Mouse (Mus musculus): ENCODE results near the gene Tmem56. TPM values are rescaled to one million over a fixed set of nuclear protein-coding genes. Genes with fewer than 3 reads are reported as not detected.
A peak's percentile ranks its signal among the peaks of the same experiment; 100 is the strongest.

Gene Tmem56
- 10 to 100 TPM; 27.8 to 41.1 (median 33.5) TPM for total RNA-seq (2022)

DNA sequence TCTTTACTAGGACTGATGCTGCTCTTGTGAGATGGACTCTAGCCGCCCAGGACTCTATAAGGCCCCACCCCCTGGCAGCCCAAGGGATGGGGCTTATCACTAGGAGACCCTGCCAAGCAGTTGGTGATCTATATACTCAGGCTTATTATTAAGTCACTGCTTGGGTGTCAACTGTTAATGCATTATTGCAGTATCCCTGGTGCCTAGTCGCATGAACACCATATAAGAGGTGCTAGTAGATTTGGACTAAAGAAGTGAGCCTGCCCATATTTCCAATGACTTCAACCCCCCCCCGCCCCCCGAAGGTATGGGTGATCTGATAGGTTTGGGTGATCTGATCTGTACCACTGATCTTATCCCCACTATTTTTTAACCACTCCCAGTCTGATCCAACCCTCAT is at the start of gene Tmem56:
Tmem56 (minus strand) TSS at position 101 of the 400 bp plus-strand sequence.
- DNase-seq (ENCODE audit: low spot score in 2 of 2), result no peak

DNA sequence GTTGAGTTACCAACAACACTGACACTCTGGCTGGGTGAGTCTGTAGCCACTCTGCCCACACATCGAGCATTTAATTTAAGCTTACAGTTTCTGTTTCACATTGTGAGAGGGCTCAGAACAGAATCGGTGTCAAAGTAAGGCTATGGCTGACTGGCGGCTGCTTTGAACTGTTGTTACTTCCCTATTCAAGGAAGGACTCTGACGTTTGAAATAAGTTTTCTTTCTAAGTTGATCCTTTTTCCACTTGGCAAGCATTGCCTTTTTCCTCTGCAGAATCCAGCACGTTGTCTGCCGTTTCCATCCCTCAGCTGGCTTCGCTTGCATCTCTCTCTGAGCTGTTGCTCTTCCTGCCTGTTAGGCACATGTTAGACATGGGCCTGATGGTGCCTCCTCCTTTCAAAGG is 47.3 kb upstream of the Tmem56 start:
- no peak for DNase-seq (ENCODE audit: low spot score in 2 of 2)

DNA sequence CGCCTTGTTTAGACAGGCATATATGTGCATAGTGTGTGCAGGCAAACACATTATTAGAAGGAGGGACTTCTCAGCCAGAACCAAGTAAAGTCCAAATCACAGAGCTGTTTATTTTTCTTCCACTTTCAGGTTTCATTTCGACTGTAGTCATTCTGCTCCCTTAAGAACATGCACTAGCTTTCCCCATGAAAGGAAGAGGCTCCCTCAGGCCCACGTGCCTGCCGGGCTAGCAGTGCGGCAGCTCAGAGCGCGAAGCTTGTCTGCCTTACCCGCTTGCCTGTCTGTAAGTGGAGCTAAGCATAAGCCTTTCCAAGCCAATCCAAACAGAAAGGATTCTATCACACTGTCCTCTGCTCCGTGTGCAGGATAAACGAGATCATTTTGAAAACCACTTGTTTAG is 46.7 kb upstream of the Tmem56 start:
- DNase-seq (ENCODE audit: low spot score in 2 of 2), result no peak

DNA sequence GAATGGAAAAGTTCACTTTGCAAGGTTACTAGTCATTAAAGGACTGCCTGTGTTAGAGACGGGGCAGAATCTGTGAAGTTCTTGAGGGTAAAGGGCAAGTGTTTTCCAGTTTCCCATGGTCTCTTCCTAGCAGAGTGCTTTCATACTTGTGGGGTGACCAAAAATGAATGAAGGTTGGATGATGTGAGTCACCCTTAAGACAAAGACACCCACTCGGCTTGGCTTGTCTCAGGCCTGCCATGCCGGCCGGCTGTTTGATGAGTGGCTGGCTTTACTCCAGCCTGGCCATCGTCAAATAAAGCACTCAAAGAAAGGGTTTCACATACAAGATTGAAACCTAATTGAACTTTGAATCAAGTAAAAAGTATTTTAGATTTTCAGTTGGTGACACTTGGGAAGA is 44.5 kb upstream of the Tmem56 start:
- no peak for DNase-seq (ENCODE audit: low spot score in 2 of 2)

DNA sequence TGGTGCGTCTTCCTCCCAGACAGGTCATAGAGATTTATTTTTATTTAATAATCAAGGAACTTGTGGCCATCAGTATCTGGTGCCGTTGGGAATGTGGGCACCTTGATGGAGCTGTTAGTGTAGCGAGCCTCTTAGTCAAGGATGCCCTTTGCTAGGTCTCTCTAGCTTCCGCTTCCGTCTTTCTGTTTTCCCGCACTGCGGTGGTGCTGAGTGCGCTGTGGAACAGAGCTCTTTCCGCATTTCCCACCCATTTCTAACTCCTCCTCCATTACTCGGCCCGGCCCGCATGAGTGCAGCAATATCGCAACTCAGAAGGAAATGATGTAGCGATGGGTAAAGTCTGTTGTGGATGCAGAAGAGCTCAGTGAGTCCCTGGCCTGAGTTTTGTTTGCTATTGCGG is 40.5 kb upstream of the Tmem56 start:
- no peak for DNase-seq (ENCODE audit: low spot score in 2 of 2)

DNA sequence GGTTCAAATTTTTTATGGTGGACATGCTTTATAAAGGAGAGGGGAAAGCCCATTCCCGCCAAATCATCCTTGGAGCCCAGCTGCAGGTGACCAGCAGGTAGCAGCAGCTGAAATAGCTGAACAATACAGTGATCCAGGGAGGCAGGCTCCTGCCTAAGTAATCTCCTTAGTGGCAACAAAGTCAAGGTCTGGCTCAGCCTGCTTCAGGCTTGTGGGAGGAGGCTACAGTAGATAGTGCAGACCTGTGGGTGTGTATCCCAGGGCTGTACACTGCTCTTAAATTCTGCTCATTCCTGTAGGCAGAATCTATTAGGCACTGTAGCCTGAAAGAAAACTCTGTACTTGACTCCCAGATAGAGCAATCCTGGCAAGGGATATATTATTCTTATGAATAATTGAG is 38.0 kb upstream of the Tmem56 start:
- no peak for DNase-seq (ENCODE audit: low spot score in 2 of 2)

DNA sequence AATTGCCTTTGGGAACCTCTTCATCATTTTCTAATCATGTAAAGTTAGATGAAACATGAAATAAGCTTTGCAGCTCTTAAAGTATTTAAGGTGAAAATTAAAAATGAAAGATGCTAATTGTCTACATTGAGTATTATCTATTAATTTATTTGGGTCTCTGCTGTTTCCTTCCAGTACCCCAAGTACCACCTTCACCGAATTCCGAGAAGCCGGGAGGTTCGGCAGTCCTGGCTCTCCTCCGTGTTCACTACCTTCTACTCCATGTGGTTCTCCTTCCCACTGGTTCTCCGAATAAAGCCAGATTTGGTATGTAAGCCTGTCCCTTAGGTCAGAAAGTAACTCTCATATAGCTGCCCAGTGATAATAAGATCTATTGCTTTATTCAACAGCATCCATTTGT is 37.0 kb upstream of the Tmem56 start:
- no peak for DNase-seq (ENCODE audit: low spot score in 2 of 2)

DNA sequence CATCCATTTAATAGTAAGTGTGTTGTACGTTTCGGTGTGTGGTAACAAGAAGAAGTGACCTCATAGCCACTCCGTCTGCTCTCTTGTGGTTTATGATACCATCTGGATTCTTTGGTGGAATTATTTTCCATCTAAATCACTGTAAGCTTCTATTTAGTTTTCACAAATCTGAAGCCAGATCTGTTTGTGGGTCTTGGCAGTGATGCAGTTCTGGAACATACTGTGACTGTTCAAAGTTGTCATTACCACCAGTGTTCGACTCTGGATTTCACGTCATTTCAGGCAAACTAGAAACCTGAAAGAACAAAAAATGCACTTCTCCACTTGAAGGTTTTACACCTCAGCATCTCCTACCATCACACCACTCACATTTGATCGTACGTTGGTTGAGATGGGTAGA is 32.6 kb upstream of the Tmem56 start:
- no peak for DNase-seq (ENCODE audit: low spot score in 2 of 2)

DNA sequence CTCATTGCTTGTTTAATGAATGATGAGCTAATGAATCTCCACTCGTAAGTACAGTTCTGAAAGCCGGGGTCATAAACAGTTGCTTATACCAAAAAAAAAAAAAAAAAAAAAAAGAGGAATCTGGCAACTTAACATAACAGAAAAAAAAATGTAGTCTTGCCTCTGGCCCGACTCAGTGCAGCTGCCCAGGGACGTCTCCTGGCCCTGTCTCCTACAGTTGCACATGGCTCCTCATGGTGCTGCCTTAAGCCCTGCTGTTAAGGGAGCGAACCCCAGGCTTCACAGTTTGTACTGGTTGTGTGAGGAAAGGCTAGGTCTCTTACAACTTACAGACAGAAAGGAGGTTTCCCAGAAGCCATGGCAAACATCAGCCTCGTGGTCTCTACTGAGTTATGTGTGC is 31.3 kb upstream of the Tmem56 start:
- DNase-seq (ENCODE audit: low spot score in 2 of 2), result no peak

DNA sequence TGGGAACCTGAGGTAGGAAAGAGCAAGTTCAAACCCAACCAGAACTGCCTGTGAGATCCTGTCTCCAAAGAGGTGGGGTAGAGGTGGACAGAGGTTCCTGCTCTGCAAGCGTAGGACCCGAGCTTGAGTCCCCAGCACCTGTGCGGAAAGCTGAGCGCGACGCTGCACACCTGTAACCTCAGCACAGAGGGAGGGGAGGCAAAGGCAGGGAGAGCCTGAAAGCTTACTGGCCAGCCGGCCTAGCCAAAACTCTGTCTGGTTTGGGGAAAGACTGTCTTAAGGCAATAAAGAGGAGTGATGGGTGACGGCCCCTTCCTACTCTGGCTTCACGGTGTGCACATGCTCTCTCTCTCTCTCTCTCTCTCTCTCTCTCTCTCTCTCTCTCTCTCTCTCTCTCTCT is 30.1 kb upstream of the Tmem56 start:
- no peak for DNase-seq (ENCODE audit: low spot score in 2 of 2)

DNA sequence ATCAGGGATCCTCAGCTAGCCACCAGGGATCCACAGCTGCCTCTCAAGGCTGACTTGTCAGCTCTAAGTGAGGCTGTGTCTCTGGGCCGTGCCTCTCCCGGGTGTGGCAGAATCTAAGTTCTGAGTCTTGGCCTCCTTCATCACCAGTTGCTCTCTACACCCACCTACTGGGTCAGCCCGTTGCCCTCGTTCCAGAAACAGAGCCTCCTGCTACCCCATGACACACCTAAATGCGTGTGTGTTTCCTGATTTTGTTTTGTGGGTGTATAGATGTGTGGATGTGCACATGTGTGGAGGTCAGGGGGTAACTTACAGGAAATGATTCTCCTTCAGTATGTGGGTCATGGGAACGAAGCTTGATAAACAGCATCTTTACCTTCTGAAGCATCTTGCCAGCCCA is 29.5 kb upstream of the Tmem56 start:
- DNase-seq (ENCODE audit: low spot score in 2 of 2), result no peak

DNA sequence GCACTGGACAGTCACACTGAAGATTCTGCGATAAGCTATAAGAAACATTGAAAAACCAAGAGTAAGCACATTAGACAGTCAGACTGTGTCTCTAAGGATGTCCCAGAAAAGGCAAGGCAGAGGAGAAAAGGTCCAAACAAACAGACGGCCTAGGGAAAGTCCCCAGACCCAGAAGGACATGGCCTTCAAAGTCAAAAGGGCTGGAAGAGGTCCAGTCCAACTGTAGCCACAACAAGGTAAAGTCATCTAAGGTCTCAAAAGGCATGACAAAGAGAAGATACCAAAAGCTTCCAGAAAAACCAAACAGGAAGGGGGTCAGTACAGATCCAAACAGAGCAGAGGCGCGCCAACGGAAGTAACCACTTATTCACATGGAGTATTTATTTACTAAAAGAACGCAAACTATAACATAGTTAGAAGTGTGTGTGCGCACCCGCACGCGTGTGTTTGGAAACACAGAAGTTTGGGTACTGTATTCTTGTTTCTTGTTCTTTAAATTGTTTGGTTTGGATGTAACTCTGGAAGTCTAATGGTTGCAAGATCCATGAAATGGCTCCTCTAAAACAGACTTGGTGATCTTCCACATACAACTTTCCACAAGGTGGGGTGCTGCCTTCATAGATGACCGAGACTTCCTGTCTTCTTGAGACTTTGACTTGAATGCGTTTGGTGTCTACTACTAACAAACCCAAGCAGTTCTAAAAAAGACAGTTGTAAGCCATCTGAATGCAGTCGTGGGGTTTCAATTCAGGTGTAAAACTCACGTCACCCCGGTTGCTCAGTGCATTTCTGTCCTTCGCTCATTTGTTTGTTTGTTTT is 27.2 kb upstream of the Tmem56 start:
- no peak for DNase-seq (ENCODE audit: low spot score in 2 of 2)

DNA sequence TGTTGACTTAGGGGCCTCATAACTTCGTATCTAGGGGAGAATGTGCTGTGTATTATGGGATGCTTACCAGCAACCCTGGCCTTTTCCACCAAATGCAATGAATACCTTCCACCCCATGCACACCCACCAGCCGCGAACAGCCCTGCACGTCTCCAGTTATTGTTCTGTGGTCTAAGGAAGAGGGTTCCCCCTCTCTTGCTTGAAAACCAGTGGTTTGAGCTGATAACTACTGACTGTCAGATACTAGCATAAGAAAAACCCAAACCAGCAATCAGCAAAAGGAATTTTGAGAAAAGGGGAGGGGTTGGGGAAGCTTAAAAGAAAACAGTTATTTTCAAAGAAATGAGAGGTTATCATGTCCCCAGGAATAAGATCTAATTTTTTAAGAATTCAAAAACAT is 26.5 kb upstream of the Tmem56 start:
- DNase-seq (ENCODE audit: low spot score in 2 of 2), result no peak

DNA sequence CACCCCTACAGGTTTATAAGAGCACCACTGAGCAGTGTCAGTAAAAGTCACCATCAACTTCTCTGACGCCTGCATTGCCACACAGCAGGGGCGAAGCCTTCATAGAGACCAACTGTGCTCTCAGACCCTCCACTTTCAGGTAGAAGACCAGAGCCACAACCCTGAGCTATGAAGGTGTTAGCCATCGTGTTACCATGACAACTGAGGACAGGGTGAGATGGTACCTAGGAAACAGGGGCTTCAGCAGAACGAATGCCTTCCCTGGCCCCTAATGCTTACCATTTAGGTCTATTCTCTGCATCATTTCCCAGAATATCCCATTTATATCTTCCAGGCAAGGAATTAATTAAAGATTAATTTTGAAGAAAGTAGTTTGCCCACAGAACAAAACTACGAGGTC is 26.0 kb upstream of the Tmem56 start:
- DNase-seq (ENCODE audit: low spot score in 2 of 2), result no peak

DNA sequence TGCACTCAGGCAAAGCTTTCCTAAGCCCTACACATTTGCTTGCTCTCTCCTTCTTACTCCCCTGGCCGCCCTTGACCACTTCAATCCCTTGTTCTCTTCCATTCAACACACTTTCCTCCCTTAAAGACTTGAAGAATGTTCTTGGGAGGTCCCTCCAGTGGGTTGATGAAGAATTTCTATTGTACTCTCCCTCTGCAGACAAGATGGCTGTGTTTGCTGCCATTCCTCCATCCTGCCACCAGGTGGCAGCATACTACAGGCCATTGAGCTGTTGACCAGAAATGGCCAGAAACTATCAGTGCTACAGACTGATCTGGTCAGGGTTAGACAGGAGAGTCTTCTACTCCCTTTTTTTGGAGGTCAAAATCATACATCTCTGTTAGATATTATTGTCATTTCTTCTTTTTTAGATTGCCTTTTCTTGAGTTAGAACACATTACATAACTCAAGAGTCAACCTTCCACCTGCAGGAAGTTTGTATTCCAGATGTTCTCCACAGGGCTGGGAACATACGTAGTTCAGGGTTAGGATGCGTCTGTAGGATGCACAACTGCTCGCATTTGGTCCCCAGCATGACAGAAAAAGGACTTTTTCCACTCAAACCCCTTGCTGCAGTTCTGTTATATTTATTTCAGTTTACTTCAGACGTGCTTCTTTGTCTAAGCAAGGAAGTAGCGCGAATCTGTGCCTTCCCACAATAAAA is 24.8 kb upstream of the Tmem56 start:
- DNase-seq (ENCODE audit: low spot score in 2 of 2), result peak; percentile 66 to 82

DNA sequence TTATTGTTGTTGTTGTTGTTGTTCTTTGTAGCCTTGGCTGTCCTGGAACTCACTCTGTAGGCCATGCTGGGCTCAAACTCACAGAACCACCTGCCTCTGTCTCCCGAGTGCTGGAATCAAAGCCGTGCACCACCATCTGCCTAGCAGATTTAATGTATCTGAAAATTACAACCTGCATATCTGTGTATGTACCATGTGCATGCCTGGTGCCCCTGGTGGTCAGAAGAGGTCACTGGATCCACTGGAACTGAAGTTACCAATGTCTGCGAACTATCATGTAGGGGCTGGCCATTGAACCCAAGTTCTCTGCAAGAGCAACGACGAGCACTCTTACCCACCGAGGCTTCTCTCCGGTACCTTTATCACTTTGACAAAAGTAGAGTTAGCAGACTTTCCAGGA is 23.7 kb upstream of the Tmem56 start:
- no peak for DNase-seq (ENCODE audit: low spot score in 2 of 2)

DNA sequence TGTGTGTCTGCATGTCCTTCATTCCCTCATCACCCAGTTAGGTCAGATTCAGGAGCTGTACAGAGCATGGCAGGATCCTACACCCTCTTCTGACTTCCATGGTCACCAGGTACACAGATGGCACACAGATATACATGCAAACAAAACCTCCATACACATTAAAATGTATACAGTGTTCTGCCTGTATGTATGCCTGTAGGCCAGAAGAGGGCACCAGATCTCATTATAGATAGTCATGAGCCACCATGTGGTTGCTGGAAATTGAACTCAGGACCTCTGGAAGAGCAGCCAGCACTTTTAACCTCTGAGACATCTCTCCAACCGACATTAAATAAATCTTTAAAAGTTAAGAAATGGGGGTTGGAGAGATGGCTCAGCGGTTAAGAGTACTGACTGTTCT is 11.3 kb upstream of the Tmem56 start:
- DNase-seq (ENCODE audit: low spot score in 2 of 2), result no peak

DNA sequence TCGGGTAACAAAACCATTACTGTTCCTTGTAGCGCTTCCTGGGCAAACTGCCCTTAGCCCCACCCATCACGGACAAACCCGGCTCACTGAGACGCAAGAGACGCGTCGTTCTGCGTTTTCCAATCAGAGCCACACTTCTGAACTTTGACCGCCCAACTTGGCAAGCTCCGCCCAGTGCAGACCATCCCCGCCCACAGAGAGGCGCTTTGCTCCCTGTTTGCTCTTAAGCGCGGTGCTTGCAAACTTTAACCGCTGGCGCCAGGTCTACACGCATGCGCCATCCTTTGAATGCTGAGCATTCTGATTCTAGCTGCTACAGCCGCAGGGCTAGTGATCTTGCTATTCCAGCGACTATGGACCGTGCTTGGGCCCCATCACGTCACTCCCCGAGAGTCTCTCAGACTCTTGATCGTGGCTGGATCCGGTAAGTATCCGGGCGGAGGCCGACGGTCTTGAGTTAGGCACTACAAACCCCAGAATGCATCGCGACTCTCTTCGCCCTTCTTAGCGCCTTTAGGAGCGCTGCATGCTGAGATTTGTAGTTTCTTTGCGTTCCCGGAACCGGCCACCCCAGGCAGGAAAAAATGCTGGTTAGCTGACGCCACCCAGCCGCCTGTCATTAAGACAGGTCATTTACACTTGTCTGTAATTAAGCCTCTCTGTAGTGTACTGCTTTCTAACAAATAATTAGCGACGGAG is 8.8 kb upstream of the Tmem56 start, which contains the start of gene Alg14:
Alg14 (plus strand) TSS at position 214 of the 699 bp plus-strand sequence.
- peak; percentile 98 for DNase-seq (ENCODE audit: low spot score in 2 of 2)

DNA sequence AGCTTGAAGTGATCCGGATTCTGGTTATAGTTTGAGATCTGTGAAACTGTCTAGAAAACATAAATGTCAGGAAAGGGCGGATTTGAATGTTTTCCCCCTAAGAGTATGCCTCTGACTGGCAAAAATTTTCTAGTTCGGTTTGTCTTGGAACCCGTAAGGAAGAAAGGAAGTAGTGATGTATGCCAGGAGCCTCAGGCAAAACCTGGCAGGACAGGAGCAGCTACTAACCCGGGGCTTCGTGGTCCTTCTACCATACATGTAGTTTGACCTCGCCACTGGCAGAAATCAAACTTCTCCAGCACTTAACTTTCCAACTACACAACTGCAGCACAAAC is 8.3 kb upstream of the Tmem56 start:
- no peak for DNase-seq (ENCODE audit: low spot score in 2 of 2)

DNA sequence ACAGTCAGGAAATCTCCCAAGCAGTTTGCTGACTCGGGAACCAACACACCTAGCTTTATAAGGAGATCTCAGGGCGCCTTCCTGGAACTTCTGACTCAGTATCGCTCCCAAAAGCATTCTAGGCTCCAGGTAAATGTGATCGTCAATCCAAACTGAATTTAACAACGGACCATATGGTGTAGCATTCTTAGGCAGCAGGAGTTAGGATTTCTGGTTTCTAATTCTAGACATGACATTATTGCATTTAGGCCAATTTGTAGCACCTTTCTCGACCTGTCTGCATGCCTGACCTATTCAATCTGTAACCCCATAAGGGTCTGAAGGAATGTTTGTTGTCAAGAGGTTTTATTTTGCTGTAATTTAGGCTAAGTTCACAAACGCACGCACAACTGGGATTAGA is 7.8 kb upstream of the Tmem56 start:
- DNase-seq (ENCODE audit: low spot score in 2 of 2), result no peak

DNA sequence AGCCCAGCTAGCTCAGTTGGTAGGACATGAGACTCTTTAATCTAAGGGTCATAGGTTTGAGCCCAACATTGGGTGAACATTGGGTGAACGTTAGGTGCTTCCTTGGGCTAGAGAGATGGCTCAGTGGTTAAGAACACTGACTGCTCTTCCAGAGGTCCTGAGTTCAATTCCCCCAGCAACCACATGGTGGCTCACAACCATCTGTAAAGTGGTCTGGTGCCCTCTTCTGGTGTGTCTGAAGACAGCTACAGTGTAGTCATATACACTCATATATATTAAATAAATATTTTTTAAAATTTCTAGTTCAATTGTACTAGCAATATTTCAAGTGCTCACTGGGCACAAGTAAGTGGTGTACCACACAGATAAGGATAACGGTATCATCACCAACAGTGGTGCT is 4.3 kb upstream of the Tmem56 start:
- no peak for DNase-seq (ENCODE audit: low spot score in 2 of 2)

DNA sequence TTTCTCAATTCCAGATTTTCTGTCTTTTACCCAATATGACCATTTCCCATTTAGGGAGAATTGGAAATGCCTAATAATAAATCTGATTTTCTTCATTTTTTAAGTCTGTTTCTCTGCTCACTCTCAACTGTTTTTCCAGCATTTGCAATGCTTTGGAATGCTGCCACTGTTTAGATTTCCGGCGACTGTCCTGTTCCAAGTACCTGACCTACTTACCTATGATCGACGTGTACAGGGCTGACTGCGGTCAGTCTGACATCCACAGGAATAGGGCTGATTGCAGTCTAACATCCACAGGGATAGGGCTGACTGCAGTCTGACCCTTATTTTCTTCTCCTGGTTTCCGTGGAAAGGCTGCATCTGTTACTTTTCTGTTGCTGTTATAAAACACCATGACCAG is 2.3 kb upstream of the Tmem56 start:
- DNase-seq (ENCODE audit: low spot score in 2 of 2), result no peak

DNA sequence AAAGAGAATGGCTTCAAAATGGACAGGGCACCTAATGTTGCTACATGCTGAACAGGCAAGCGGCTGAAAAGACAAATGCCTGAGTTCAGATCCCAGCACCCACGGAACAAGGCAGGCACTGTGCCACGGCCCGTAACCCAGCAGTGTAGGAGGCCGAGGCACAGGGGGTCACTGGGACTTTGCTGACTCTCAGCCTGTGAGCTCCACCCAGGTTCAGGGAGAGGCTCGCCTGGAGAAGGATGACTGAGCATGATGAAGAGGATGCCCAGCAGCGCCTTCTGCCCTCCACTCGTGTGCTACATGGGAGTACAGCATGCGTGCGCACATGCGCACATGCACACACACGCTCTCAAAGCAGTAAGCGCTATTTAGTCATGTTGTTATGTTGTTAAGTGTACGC is 3.2 kb downstream of the Tmem56 start:
- DNase-seq (ENCODE audit: low spot score in 2 of 2), result no peak
